In the genomic region with DNA sequence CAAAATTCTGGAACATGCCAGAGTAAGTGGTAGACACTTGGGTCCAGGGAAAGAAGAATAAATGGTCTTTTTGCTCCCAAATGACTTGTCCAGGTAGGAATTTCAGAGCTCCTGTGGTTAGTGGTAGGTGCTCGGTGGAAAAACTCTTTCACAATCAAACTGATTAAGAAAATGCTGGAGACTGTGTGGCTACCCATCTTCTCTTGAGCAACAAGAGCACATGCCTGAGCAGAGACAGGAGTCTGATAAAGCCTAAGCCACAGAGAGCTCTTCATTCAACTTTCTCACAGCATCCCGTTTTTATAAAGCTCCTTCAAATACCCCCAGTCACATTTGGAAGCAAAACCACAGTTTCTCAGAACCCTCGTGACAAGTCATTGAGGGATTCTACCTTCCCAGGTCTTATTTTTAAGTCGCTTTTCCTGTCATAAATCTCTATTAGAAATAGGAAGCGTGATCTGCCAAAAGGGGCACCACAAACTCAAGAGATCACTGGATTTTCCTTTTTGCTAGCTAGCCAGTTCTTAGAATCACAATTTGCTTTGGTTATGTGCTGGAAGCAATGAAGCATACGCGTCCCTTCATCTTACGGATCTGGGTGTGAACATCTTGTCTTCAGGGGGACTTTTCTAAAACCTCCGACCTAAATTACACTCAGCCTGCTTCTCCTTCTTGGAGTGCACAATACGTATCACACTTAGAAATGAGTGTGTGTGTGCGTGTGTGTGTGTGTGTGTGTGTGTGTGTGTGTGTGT, we compare ENCODE assay signal across 17 mouse cellular contexts. TPM values are rescaled to one million over a fixed set of nuclear protein-coding genes. Genes with fewer than 3 reads are reported as not detected.
DNase-seq lines count a peak whose midpoint lies in the region; TF ChIP-seq lines count a peak whose summit lies in the region.
"Had no signal": no experiment of that assay in that cellular context is flagged by ENCODE, and none has a peak within 500 bp of the region (broad histone marks: within the 10 kb centered on the region; RNA-seq: fewer than 3 reads in every experiment).

No protein-coding gene starts in this region.

- H3K27ac ChIP-seq in CH12.LX (ENCODE audit: insufficient read depth, low read depth) (peak overlapping the region; percentile 75), macrophage (peak overlapping the region; percentile 98)
- H3K27ac ChIP-seq: limb, embryonic 12.5 days; liver, embryonic 12.5 days; neural tube, embryonic 12.5 days had no signal

- H3K4me3 ChIP-seq in CH12.LX (replicated peaks in 1 of 3; ENCODE audit: low read depth in 2 of 3, low read length in 2 of 3, poor library complexity in 1 of 3) (no peak overlapping the region), macrophage (ENCODE audit: inconsistent target) (no peak overlapping the region)
- H3K4me3 ChIP-seq: embryonic facial prominence, embryonic 10.5 days; limb, embryonic 12.5 days; liver, embryonic 12.5 days; neural tube, embryonic 12.5 days had no signal

- no peaks in the 10 kb centered on the region for H3K9me3 ChIP-seq in CH12.LX (replicated peaks; ENCODE audit: low read length)
- H3K9me3 ChIP-seq: embryonic facial prominence, embryonic 10.5 days; limb, embryonic 12.5 days; liver, embryonic 12.5 days; neural tube, embryonic 12.5 days had no signal

- no peak for TF ChIP-seq POLR2A in CH12.LX (IDR thresholded peaks at IDR 0.05; ENCODE audit: low read depth, low read length)

- DNase-seq in kidney, adult 9 months: peak; percentile 44
- DNase-seq in kidney, postnatal 25 days: no peak
- DNase-seq in 416B (ENCODE audit: low read depth) (peak; percentile 58), CH12.LX (ENCODE audit: extremely low read depth) (peak; percentile 58)
- DNase-seq in yolk sac, embryonic 10.5 days (ENCODE audit: low spot score): no peak
- DNase-seq in urinary bladder, postnatal 4 days (ENCODE audit: low spot score in 2 of 2): no peak
- DNase-seq: adrenal gland, postnatal 25 days; cerebellum, adult 2 months; kidney, postnatal 10 days; lung, adult 2 months; right cerebral cortex, postnatal 4 days; thymus, postnatal 4 days had no signal

- 30% methylated on average over 8 of the region's 11 CpGs for WGBS in macrophage (ENCODE audit: missing documents)

- TF ChIP-seq RAD21 in CH12.LX (IDR thresholded peaks at IDR 0.05; ENCODE audit: low read depth, low read length): no peak

- in situ Hi-C loops in CH12.LX (cut with MboI; ENCODE audit: low pct_ligation_motif_present, low pct_unique_long_range_greater_than_20kb, low sequenced_read_pairs): no loop called here

- dilution Hi-C loops in CH12.LX (cut with MboI; ENCODE audit: extremely low pct_ligation_motif_present, extremely low pct_unique_long_range_greater_than_20kb, low sequenced_read_pairs): no loop called here

- no peaks in the 10 kb centered on the region for H3K27me3 ChIP-seq in CH12.LX (replicated peaks)
- H3K27me3 ChIP-seq: limb, embryonic 12.5 days; neural tube, embryonic 12.5 days had no signal

- peak overlapping the region; percentile 55 for H3K4me2 ChIP-seq in CH12.LX (ENCODE audit: insufficient read depth, low read depth, poor library complexity, severe bottlenecking)
- H3K4me2 ChIP-seq: limb, embryonic 12.5 days; liver, embryonic 12.5 days; neural tube, embryonic 12.5 days had no signal

- H3K36me3 ChIP-seq in CH12.LX (replicated peaks in 1 of 2; ENCODE audit: control insufficient read depth in 1 of 2, insufficient read depth in 1 of 2, low read length in 1 of 2) (peaks cover 0 to 21% of the 10 kb centered on the region in 2 experiments), macrophage (ENCODE audit: inconsistent target) (no peaks in the 10 kb centered on the region)
- H3K36me3 ChIP-seq: liver, embryonic 12.5 days; neural tube, embryonic 12.5 days had no signal

- H3K79me2 ChIP-seq in CH12.LX (replicated peaks; ENCODE audit: control insufficient read depth, extremely low read depth, insufficient read depth, poor library complexity, severe bottlenecking) (peaks cover 68% of the 10 kb centered on the region), macrophage (ENCODE audit: inconsistent target) (peaks cover 88% of the 10 kb centered on the region)

- peaks cover 43 to 100% of the 10 kb centered on the region in 2 experiments for H3K4me1 ChIP-seq in CH12.LX (ENCODE audit: control insufficient read depth in 1 of 2, insufficient read depth in 2 of 2)
- H3K4me1 ChIP-seq: neural tube, embryonic 12.5 days had no signal

- no peak; the same call in 1 of the 2 replicates for TF ChIP-seq EP300 in CH12.LX (IDR thresholded peaks at IDR 0.05; ENCODE audit: low read length)

- no peak for TF ChIP-seq CTCF in CH12.LX (conservative IDR thresholded peaks at IDR 0.05 in 1 of 2, IDR thresholded peaks at IDR 0.05 in 1 of 2; ENCODE audit: low read depth in 2 of 2, low read length in 2 of 2)

- H3K9ac ChIP-seq in CH12.LX (ENCODE audit: insufficient read depth, low read depth): peak overlapping the region; percentile 48
- H3K9ac ChIP-seq: limb, embryonic 12.5 days; liver, embryonic 12.5 days; neural tube, embryonic 12.5 days had no signal

TF ChIP-seq in CH12.LX, 34 proteins besides CTCF, POLR2A, EP300 and RAD21:
- no peak for TF ChIP-seq SIN3A (IDR thresholded peaks at IDR 0.05; ENCODE audit: low read length)
- TF ChIP-seq BHLHE40 (IDR thresholded peaks at IDR 0.05; ENCODE audit: low read depth, low read length): 0 out of 2 replicates have a peak, but pooled peaks have one; percentile 10

RNA-seq across cellular contexts. Expression of gene Fli1, which starts 40.2 kb away (rescaled TPM):
- total RNA-seq in CH12.LX (2012; rRNA removed) (20.8 and 23.3 TPM in 2 replicates), CH12.LX (2014; rRNA removed) (29.3 TPM in 2 replicates)
- polyA plus RNA-seq in CH12.LX (2012; ENCODE audit: insufficient read length, low read depth) (20.3 and 20.6 TPM in 2 replicates), macrophage (2018) (47.2 to 90.9 TPM (median 59.7 TPM) in 3 replicates)
- 100 to 1,000 TPM in 9 of 26 experiments, 10 to 100 TPM in 17; 21.1 to 160 (median 95.3) TPM for total RNA-seq in macrophage (2018; cell fraction: chromatin; rRNA removed)
- total RNA-seq in macrophage (2018; cell fraction: cytosol; rRNA removed): 100 to 1,000 TPM in 2 of 26 experiments, 10 to 100 TPM in 24; 44.1 to 110 (median 89.3) TPM
- 100 to 1,000 TPM in 6 of 26 experiments, 10 to 100 TPM in 20; 26.3 to 141 (median 83.7) TPM for total RNA-seq in macrophage (2018; cell fraction: nucleus; rRNA removed)

Comparison
In these comparisons a context has a peak if more than half of its experiments do, and no peak if none do; other contexts are left out.
1. DNase-seq: peak in kidney, adult 9 months (single experiment), 416B (single experiment) and CH12.LX (single experiment); none in kidney, postnatal 25 days (0 of 2), yolk sac, embryonic 10.5 days (single experiment) and urinary bladder, postnatal 4 days (0 of 2).